Mouse (Mus musculus) hindbrain, postnatal 0 days (tissue): ENCODE results near the gene Ubac2. TPM values are rescaled to one million over a fixed set of nuclear protein-coding genes. Genes with fewer than 3 reads are reported as not detected.

Experiments used
- ATAC-seq: fragments of 200-750 bp; cut with Nextera tagmentation; 2 replicates; pipeline ENCODE4 v1.8.0; 2017; ENCODE audit warnings: mild to moderate bottlenecking, moderate TSS enrichment, moderate library complexity
- DNase-seq: peaks from one replicate; pipeline ENCODE4 v3.0.0-alpha.2; 2015; ENCODE audit warnings: low spot score
- H3K27ac ChIP-seq: fragments of 300-500 bp; sonication (generic); 2 replicates; pipeline ENCODE4 v1.5.1; 2014; ENCODE audit warnings: mild to moderate bottlenecking
- H3K27me3 ChIP-seq: fragments of 300-500 bp; sonication (generic); 2 replicates; pipeline ENCODE4 v1.6.1; 2014; ENCODE audit warnings: low read length, mixed read lengths; ENCODE audit not compliant: insufficient read depth
- H3K36me3 ChIP-seq: fragments of 300-500 bp; sonication (generic); 2 replicates; pipeline ENCODE4 v1.6.1; 2014; ENCODE audit warnings: low read length, mixed read lengths; ENCODE audit not compliant: insufficient read depth
- H3K4me1 ChIP-seq: fragments of 300-500 bp; sonication (generic); 2 replicates; pipeline ENCODE4 v1.6.1; 2014; ENCODE audit warnings: antibody characterized with exemption, low read length, mixed read lengths; ENCODE audit not compliant: insufficient read depth
- H3K4me2 ChIP-seq: fragments of 300-500 bp; sonication (generic); 2 replicates; pipeline ENCODE4 v1.6.1; 2014; ENCODE audit warnings: low read depth, mild to moderate bottlenecking, low read length, moderate library complexity, mixed read lengths
- H3K4me3 ChIP-seq: fragments of 300-500 bp; sonication (generic); 2 replicates; pipeline ENCODE4 v1.5.1; 2014; ENCODE audit warnings: low read length
- H3K9ac ChIP-seq: fragments of 300-500 bp; sonication (generic); replicated peaks from 2 replicates; pipeline ENCODE4 v1.6.1; 2014; ENCODE audit warnings: mild to moderate bottlenecking, low read length, moderate library complexity, mixed read lengths
- H3K9me3 ChIP-seq: fragments of 300-500 bp; sonication (generic); 2 replicates; pipeline ENCODE4 v1.6.1; 2016; ENCODE audit warnings: low read length, mixed read lengths
- CTCF ChIP-seq: IDR thresholded peaks from 2 replicates; pipeline ENCODE4 v1.5.1; 2016; ENCODE audit warnings: antibody characterized with exemption, control low read depth, low read depth
- WGBS: fragments of 180-500 bp; shearing (Covaris S2); extraction: QIAGEN DNeasy Blood & Tissue Kit; methylation state at CpG from one replicate; pipeline ENCODE4 v1.1.7; 2014; 5-methylcytosine and 5-hydroxymethylcytosine counted together
- polyA plus RNA-seq: library from polyadenylated mRNA; unstranded; fragments of >200 nt; fragmentation: Nextera tagmentation; extraction: Ambion mirVana; gene quantifications from 2 replicates; pipeline ENCODE4 v1.2.1, GENCODE M21; 2015
- total RNA-seq: library from RNA; depleted of rRNA; stranded (reverse); fragments of >200 nt; gene quantifications from 2 replicates; pipeline ENCODE4 v1.2.3, GENCODE M21; 2014

The Ubac2 gene
- total and polyA plus RNA-seq, 2 experiments from 2014 or later, result 45.6 to 55.4 TPM

- H3K9me3 ChIP-seq, result no peaks in the 10 kb centered on the region
- WGBS, result 72% methylated on average over 6 of the region's 6 CpGs
- H3K27ac ChIP-seq, result no peak overlapping the region
Observed at GRCm38 (mm10) chr14:121924876-121925275, 46.5 kb downstream of the Ubac2 start.

DNA sequence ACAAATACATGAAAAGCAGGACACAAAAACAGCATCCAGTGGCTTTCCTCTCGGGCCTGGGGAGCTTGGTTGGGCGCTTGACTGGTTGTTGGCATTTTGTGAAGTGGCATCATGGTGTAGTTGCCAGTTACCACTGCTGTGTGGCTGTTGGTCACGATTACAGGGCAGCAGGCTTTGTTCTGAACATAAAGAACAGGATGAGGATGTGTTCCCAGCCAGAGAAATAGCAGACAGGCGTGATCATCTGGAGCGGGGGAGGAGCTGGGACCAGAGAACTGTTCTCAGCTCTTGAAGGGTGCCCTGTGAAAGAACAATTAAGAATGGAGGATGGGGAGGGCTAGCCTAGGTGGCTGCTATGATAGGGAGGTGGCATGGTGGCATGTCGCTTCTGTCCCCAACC is 48.5 kb downstream of the Ubac2 start:
- Histone ChIP-seq H3K27me3 (no peaks in the 10 kb centered on the region), H3K27ac (no peak overlapping the region), H3K9me3 (no peaks in the 10 kb centered on the region), H3K9ac (no peak overlapping the region), H3K4me1 (no peaks in the 10 kb centered on the region), H3K4me2 (no peak overlapping the region), H3K4me3 (no peak overlapping the region), H3K36me3 (no peaks in the 10 kb centered on the region)
- DNase-seq, result no peak
- WGBS, result 84% methylated on average over 6 of the region's 6 CpGs
- ATAC-seq, result no peak
- no peak for TF ChIP-seq CTCF

More at GRCm38 (mm10) chr14:121924876-121925275, 46.5 kb downstream of the Ubac2 start:
- Histone ChIP-seq H3K9ac (no peak overlapping the region), H3K27me3 (no peaks in the 10 kb centered on the region), H3K4me3 (no peak overlapping the region), H3K36me3 (no peaks in the 10 kb centered on the region), H3K4me1 (no peaks in the 10 kb centered on the region), H3K4me2 (no peak overlapping the region)
- DNase-seq, result no peak
- no peak for TF ChIP-seq CTCF
- no peak for ATAC-seq

DNA sequence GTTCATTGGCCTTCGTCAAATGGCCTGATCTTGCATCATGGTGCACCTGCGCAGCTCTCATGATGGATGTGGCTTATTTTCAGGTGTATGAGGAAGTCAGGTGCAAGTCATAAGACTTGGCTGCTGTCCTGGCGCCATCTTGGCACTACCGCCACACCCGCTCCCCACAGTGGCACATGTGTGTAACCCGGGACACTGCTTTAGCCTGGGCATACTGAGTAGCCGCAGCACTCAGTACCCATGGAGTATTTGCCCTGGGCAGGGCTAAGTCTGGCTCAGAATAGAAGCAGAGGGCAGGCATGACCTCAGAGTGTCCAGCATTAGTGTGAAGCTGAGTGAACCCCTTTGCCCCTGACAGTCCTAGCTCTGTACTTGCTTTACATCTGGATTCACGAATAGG is 49.0 kb downstream of the Ubac2 start:
- 94% methylated on average over 8 of the region's 8 CpGs for WGBS
- Histone ChIP-seq H3K9ac (no peak overlapping the region), H3K9me3 (no peaks in the 10 kb centered on the region), H3K4me2 (no peak overlapping the region), H3K27me3 (no peaks in the 10 kb centered on the region), H3K4me1 (no peaks in the 10 kb centered on the region), H3K4me3 (no peak overlapping the region), H3K36me3 (no peaks in the 10 kb centered on the region), H3K27ac (no peak overlapping the region)
- TF ChIP-seq CTCF, result no peak
- DNase-seq, result no peak
- peak; percentile 44; the same call in 1 of the 2 replicates for ATAC-seq

DNA sequence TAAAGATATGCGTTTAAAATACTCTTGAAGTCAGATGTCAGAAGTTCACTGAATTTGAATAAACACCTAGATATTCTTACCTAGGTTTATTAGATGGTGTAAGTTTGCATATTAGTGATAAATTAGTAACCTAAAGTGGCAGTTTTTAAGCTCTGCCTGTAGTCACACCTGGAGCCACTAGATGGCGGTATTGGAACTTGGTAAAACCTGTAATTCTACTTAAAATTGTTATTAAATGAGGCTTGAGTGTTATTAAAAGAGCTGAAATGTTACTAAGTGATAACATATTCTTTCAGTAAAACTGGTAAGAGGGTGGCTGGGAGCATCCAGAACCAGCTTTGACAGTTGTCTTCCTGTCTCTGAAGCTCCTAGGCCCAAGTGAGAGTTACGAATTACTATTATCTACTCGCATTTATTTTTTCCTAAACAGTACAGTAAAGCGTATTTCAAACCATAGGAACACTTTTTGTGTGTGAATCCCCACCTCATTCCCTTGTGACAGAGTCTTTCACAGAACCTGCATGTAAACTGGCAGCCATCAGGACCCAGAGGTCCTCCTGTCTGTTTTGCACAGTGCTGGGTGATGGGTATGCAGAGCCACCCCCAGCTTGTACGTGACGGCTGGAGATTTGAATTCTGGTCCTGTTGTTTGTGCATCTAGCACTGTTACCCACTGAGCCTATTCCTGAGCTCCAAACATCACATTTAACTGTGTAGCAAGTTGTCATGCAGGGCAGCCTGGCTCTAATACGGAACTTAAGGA is 50.1 kb downstream of the Ubac2 start:
- Histone ChIP-seq H3K27me3 (no peaks in the 10 kb centered on the region), H3K4me3 (no peak overlapping the region), H3K4me2 (no peak overlapping the region), H3K4me1 (no peaks in the 10 kb centered on the region), H3K9me3 (no peaks in the 10 kb centered on the region), H3K9ac (no peak overlapping the region), H3K36me3 (no peaks in the 10 kb centered on the region), H3K27ac (no peak overlapping the region)
- TF ChIP-seq CTCF, result peak; percentile 79
- WGBS, result 68% methylated on average over 8 of the region's 8 CpGs
- DNase-seq, result peak; percentile 89
- no peak for ATAC-seq

DNA sequence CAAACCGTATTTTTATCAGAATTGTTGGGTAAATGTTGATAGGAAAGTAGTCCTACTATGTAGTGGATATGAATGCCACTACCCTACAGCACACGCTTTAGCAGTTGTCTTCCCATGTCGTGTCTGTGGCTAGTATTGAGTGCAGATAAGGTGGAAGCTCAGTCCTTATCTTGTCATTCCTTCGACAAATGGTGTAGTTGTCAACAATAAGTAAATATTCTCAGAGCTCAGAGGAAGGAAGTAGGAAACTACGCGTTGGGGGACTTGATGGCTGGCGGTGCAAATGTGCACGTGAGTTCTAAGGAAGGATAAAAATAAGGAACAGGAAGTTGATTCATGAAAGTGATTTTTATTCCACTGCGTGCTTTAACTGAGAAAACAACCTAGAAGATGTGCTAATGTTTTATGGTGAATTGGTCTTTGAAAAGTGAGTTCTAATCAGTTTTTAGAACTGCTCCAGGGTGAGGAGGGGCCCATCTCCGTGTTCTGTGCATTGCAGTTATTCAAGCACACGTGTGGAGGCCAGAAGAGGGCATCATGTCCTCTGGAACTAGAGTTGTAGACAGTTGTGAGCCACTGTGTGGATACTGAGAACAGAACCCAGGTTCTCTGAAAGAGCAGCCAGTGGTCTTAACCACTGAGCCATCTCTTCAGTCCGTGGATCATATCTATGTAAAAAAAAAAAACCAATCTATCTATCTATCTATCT is 51.0 kb downstream of the Ubac2 start:
- ATAC-seq, result no peak
- 92% methylated on average over 12 of the region's 12 CpGs for WGBS
- H3K4me3 ChIP-seq, result no peak overlapping the region
- TF ChIP-seq CTCF, result no peak
- H3K4me2 ChIP-seq, result no peak overlapping the region
- 0 out of 2 replicates have a peak, but pooled peaks cover 2% of the 10 kb centered on the region for H3K36me3 ChIP-seq
- no peaks in the 10 kb centered on the region for H3K4me1 ChIP-seq
- no peak for DNase-seq
- no peaks in the 10 kb centered on the region for H3K9me3 ChIP-seq
- H3K27ac ChIP-seq, result no peak overlapping the region
- H3K27me3 ChIP-seq, result no peaks in the 10 kb centered on the region
- no peak overlapping the region for H3K9ac ChIP-seq

DNA sequence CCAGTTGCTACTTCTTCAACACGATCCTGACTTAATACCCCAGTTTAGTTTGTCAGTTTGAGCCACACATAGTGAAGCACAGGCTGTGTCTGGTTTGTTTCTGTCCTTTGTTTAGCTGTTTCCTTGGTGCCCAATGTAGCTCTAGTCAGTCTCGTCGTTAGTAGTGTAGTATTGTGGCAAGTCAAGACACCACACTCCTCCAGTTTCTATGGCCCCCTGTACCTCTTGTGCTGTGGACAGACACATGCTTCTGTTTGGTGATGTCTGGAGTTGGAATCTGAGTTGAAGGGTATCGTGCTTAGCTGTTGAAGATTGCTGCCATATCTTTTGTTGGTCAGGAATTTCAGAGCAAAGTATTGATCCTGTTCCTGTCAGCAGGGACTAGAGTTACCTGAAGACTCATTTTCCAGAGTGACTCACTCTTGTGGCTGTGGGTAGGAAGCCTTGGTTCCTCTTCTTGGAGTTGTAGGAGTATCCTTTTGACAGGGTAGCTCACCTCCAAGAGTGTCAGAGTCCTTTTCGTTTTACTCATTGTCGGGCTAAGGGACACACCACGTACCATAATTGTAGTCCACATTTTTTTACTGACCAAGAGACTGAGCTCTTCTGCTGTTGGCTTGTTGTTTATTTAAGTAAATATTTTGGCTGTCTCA is 52.4 kb downstream of the Ubac2 start:
- Histone ChIP-seq H3K9ac (no peak overlapping the region), H3K36me3 (0 out of 2 replicates have a peak, but pooled peaks cover 4% of the 10 kb centered on the region), H3K4me2 (no peak overlapping the region), H3K27ac (no peak overlapping the region), H3K27me3 (no peaks in the 10 kb centered on the region), H3K9me3 (peaks cover 5% of the 10 kb centered on the region; the same call in 1 of the 2 replicates), H3K4me3 (no peak overlapping the region), H3K4me1 (no peaks in the 10 kb centered on the region)
- ATAC-seq (no peak), DNase-seq (no peak)
- WGBS, result 73% methylated on average over 7 of the region's 7 CpGs
- TF ChIP-seq CTCF, result no peak
